16 mouse cellular contexts compared by ENCODE assay signal in genomic region chr7:15972247-15972646, GRCm38 (mm10). TPM values are rescaled to one million over a fixed set of nuclear protein-coding genes. Genes with fewer than 3 reads are reported as not detected.
DNase-seq lines count a peak whose midpoint lies in the region; ATAC-seq and TF ChIP-seq lines count a peak whose summit lies in the region.
"Had no signal": no experiment of that assay in that cellular context is flagged by ENCODE, and none has a peak within 500 bp of the region (broad histone marks: within the 10 kb centered on the region; RNA-seq: fewer than 3 reads in every experiment).

No protein-coding gene starts in this region.

- H3K9me3 ChIP-seq in hindbrain, embryonic 12.5 days (replicated peaks) = no peaks in the 10 kb centered on the region
- H3K9me3 ChIP-seq in hindbrain, postnatal 0 days (ENCODE audit: low read length) = no peaks in the 10 kb centered on the region
- H3K9me3 ChIP-seq in neural tube, embryonic 12.5 days = no peaks in the 10 kb centered on the region
- no peaks in the 10 kb centered on the region for H3K9me3 ChIP-seq in neural tube, embryonic 15.5 days (replicated peaks)
- H3K9me3 ChIP-seq in ES-E14 (ENCODE audit: control insufficient read depth, insufficient read depth, low read depth, low read length) = no peaks in the 10 kb centered on the region
- no peaks in the 10 kb centered on the region; the same call in 1 of the 2 replicates for H3K9me3 ChIP-seq in liver, embryonic 12.5 days (replicated peaks)
- H3K9me3 ChIP-seq: embryonic facial prominence, embryonic 15.5 days; forebrain, embryonic 10.5 days; midbrain, embryonic 15.5 days had no signal

- in situ Hi-C loops in ES-E14 (cut with MboI; ENCODE audit: low sequenced_read_pairs in 2 of 2, unreplicated experiment in 2 of 2) = loop anchor here in 1 of 2 experiments (25.0 kb wide), 2 partner anchors 165 to 290 kb away; partner anchors contain the start of genes C5ar1, Inafm1 and Slc8a2

- no peak overlapping the region for H3K4me3 ChIP-seq in hindbrain, embryonic 12.5 days
- H3K4me3 ChIP-seq in hindbrain, postnatal 0 days (ENCODE audit: low read length) = no peak overlapping the region
- H3K4me3 ChIP-seq in neural tube, embryonic 12.5 days = no peak overlapping the region
- no peak overlapping the region for H3K4me3 ChIP-seq in neural tube, embryonic 15.5 days (replicated peaks)
- H3K4me3 ChIP-seq in ES-E14 (ENCODE audit: insufficient read depth in 1 of 2, low read depth in 1 of 2, low read length in 2 of 2, poor library complexity in 1 of 2, severe bottlenecking in 1 of 2) = peak overlapping the region; percentile 58 to 62
- H3K4me3 ChIP-seq in liver, embryonic 12.5 days = no peak overlapping the region
- H3K4me3 ChIP-seq: embryonic facial prominence, embryonic 15.5 days; forebrain, embryonic 10.5 days; midbrain, embryonic 15.5 days had no signal

- H3K36me3 ChIP-seq in hindbrain, embryonic 12.5 days = peaks cover 66% of the 10 kb centered on the region
- H3K36me3 ChIP-seq in hindbrain, postnatal 0 days (ENCODE audit: insufficient read depth, low read length) = peaks cover 42% of the 10 kb centered on the region
- peaks cover 64% of the 10 kb centered on the region for H3K36me3 ChIP-seq in neural tube, embryonic 12.5 days
- H3K36me3 ChIP-seq in neural tube, embryonic 15.5 days = peaks cover 56% of the 10 kb centered on the region
- no peaks in the 10 kb centered on the region; the same call in 1 of the 2 replicates for H3K36me3 ChIP-seq in ES-E14 (ENCODE audit: control insufficient read depth, insufficient read depth, low read length, poor library complexity, severe bottlenecking)
- peaks cover 57% of the 10 kb centered on the region for H3K36me3 ChIP-seq in liver, embryonic 12.5 days

- TF ChIP-seq CTCF in hindbrain, postnatal 0 days (IDR thresholded peaks at IDR 0.05; ENCODE audit: low read depth) = no peak

- H3K9ac ChIP-seq in hindbrain, embryonic 12.5 days = no peak overlapping the region
- H3K9ac ChIP-seq in hindbrain, postnatal 0 days (replicated peaks; ENCODE audit: low read length) = no peak overlapping the region
- no peak overlapping the region for H3K9ac ChIP-seq in neural tube, embryonic 12.5 days
- H3K9ac ChIP-seq in neural tube, embryonic 15.5 days (replicated peaks) = no peak overlapping the region
- peak overlapping the region; percentile 35; the same call in 1 of the 2 replicates for H3K9ac ChIP-seq in ES-E14 (ENCODE audit: insufficient read depth, low read depth, low read length, poor library complexity, severe bottlenecking)
- no peak overlapping the region for H3K9ac ChIP-seq in liver, embryonic 12.5 days
- H3K9ac ChIP-seq: embryonic facial prominence, embryonic 15.5 days; midbrain, embryonic 15.5 days had no signal

- peak; percentile 6; the same call in 1 of the 2 replicates for ATAC-seq in hindbrain, embryonic 12.5 days (ENCODE audit: low FRiP score)
- ATAC-seq in hindbrain, postnatal 0 days = no peak
- ATAC-seq in neural tube, embryonic 12.5 days (ENCODE audit: low FRiP score, low read depth) = peak; percentile 6; the same call in 1 of the 2 replicates
- no peak for ATAC-seq in neural tube, embryonic 15.5 days (ENCODE audit: low FRiP score)
- 0 out of 2 replicates have a peak, but pooled peaks have one; percentile 4 for ATAC-seq in liver, embryonic 12.5 days
- ATAC-seq: midbrain, embryonic 15.5 days had no signal

- no peaks in the 10 kb centered on the region for H3K27me3 ChIP-seq in hindbrain, embryonic 12.5 days
- H3K27me3 ChIP-seq in hindbrain, postnatal 0 days (ENCODE audit: insufficient read depth, low read length) = no peaks in the 10 kb centered on the region
- no peaks in the 10 kb centered on the region for H3K27me3 ChIP-seq in neural tube, embryonic 12.5 days (replicated peaks)
- H3K27me3 ChIP-seq in neural tube, embryonic 15.5 days (replicated peaks) = no peaks in the 10 kb centered on the region
- no peaks in the 10 kb centered on the region for H3K27me3 ChIP-seq in liver, embryonic 12.5 days (replicated peaks)
- H3K27me3 ChIP-seq: embryonic facial prominence, embryonic 15.5 days; midbrain, embryonic 15.5 days had no signal

- H3K27ac ChIP-seq in hindbrain, embryonic 12.5 days = no peak overlapping the region
- no peak overlapping the region for H3K27ac ChIP-seq in hindbrain, postnatal 0 days
- H3K27ac ChIP-seq in neural tube, embryonic 12.5 days = no peak overlapping the region
- H3K27ac ChIP-seq in neural tube, embryonic 15.5 days (replicated peaks) = no peak overlapping the region
- no peak overlapping the region for H3K27ac ChIP-seq in ES-E14 (ENCODE audit: insufficient read depth, low read depth, low read length, poor library complexity, severe bottlenecking)
- H3K27ac ChIP-seq in liver, embryonic 12.5 days = no peak overlapping the region
- H3K27ac ChIP-seq: embryonic facial prominence, embryonic 15.5 days; forebrain, embryonic 10.5 days; midbrain, embryonic 15.5 days had no signal

- H3K4me1 ChIP-seq in hindbrain, embryonic 12.5 days = 0 out of 2 replicates have a peak, but pooled peaks cover 3% of the 10 kb centered on the region
- no peaks in the 10 kb centered on the region for H3K4me1 ChIP-seq in hindbrain, postnatal 0 days (ENCODE audit: insufficient read depth, low read length)
- no peaks in the 10 kb centered on the region for H3K4me1 ChIP-seq in neural tube, embryonic 12.5 days
- peaks cover 2% of the 10 kb centered on the region; the same call in 1 of the 2 replicates for H3K4me1 ChIP-seq in neural tube, embryonic 15.5 days
- peaks cover 2 to 28% of the 10 kb centered on the region in 2 experiments; a peak in 2 of 4 replicates for H3K4me1 ChIP-seq in ES-E14 (ENCODE audit: control insufficient read depth in 2 of 2, insufficient read depth in 2 of 2, low read length in 2 of 2, poor library complexity in 1 of 2)
- H3K4me1 ChIP-seq in liver, embryonic 12.5 days = peaks cover 10% of the 10 kb centered on the region
- H3K4me1 ChIP-seq: embryonic facial prominence, embryonic 15.5 days had no signal

- no peak for DNase-seq in hindbrain, postnatal 0 days (ENCODE audit: low spot score)
- peak; percentile 68 for DNase-seq in ES-E14 (ENCODE audit: low read depth, low spot score)
- no peak for DNase-seq in right cerebral cortex, adult 18-20 months
- DNase-seq: adrenal gland, postnatal 10 days; cerebellum, adult 9-11 months; heart, postnatal 14 days; kidney, adult 9 months; right cerebral cortex, postnatal 14 days had no signal

- H3K4me2 ChIP-seq in hindbrain, embryonic 12.5 days (replicated peaks) = no peak overlapping the region
- no peak overlapping the region for H3K4me2 ChIP-seq in hindbrain, postnatal 0 days (ENCODE audit: low read depth, low read length)
- H3K4me2 ChIP-seq in neural tube, embryonic 12.5 days (replicated peaks) = no peak overlapping the region
- H3K4me2 ChIP-seq in neural tube, embryonic 15.5 days = no peak overlapping the region
- no peak overlapping the region for H3K4me2 ChIP-seq in liver, embryonic 12.5 days
- H3K4me2 ChIP-seq: embryonic facial prominence, embryonic 15.5 days; heart, embryonic 11.5 days; midbrain, embryonic 15.5 days had no signal

- 63% methylated on average over 25 of the region's 25 CpGs for WGBS in hindbrain, embryonic 12.5 days
- WGBS in hindbrain, postnatal 0 days = 61% methylated on average over 25 of the region's 25 CpGs
- WGBS in neural tube, embryonic 12.5 days = 60% methylated on average over 25 of the region's 25 CpGs
- WGBS in neural tube, embryonic 15.5 days = 59% methylated on average over 25 of the region's 25 CpGs
- WGBS in liver, embryonic 12.5 days (ENCODE audit: insufficient replicate concordance) = 80% methylated on average over 25 of the region's 25 CpGs

TF ChIP-seq in ES-E14, 5 proteins besides CTCF, POLR2A, EP300 and RAD21:
- no peak for TF ChIP-seq MAFK (IDR thresholded peaks at IDR 0.05; ENCODE audit: insufficient read depth, low read depth, low read length)
- no peak for TF ChIP-seq ZNF384 (IDR thresholded peaks at IDR 0.05; ENCODE audit: low read depth, low read length)
- no peak for TF ChIP-seq ZC3H11A (IDR thresholded peaks at IDR 0.05; ENCODE audit: borderline replicate concordance, low read depth, low read length)
- no peak for TF ChIP-seq HCFC1 (IDR thresholded peaks at IDR 0.05; ENCODE audit: borderline replicate concordance, insufficient read depth, low read length)
- TF ChIP-seq CHD2 (IDR thresholded peaks at IDR 0.05; ENCODE audit: low read depth, low read length) = no peak

RNA-seq across cellular contexts. Expression of gene Ehd2, which starts 4.9 kb away (rescaled TPM):
- 10.1 and 16.6 TPM in 2 replicates for polyA plus RNA-seq in hindbrain, embryonic 12.5 days (2016; fragmentation: Nextera tagmentation; extraction: Ambion mirVana)
- total RNA-seq in hindbrain, postnatal 0 days (2014; rRNA removed) = 5.0 and 9.5 TPM in 2 replicates
- 4.4 and 5.3 TPM in 2 replicates for polyA plus RNA-seq in hindbrain, postnatal 0 days (2015; fragmentation: Nextera tagmentation; extraction: Ambion mirVana)
- polyA plus RNA-seq in neural tube, embryonic 12.5 days (2016; fragmentation: Nextera tagmentation; extraction: Ambion mirVana) = 9.2 and 12.1 TPM in 2 replicates
- polyA plus RNA-seq in neural tube, embryonic 15.5 days (2015; fragmentation: Nextera tagmentation; extraction: Ambion mirVana) = 9.2 and 14.8 TPM in 2 replicates
- total RNA-seq in ES-E14 (2012; rRNA removed) = 3.8 and 6.8 TPM in 2 replicates
- polyA plus RNA-seq in liver, embryonic 12.5 days (2016; fragmentation: Nextera tagmentation; extraction: Ambion mirVana) = 6.5 and 7.8 TPM in 2 replicates

RNA-seq across cellular contexts. Expression of gene Nop53, which starts 26.4 kb away (rescaled TPM):
- polyA plus RNA-seq in hindbrain, embryonic 12.5 days (2016; fragmentation: Nextera tagmentation; extraction: Ambion mirVana) = 157 and 167 TPM in 2 replicates
- total RNA-seq in hindbrain, postnatal 0 days (2014; rRNA removed) = 76.5 and 82.1 TPM in 2 replicates
- polyA plus RNA-seq in hindbrain, postnatal 0 days (2015; fragmentation: Nextera tagmentation; extraction: Ambion mirVana) = 124 and 127 TPM in 2 replicates
- polyA plus RNA-seq in neural tube, embryonic 12.5 days (2016; fragmentation: Nextera tagmentation; extraction: Ambion mirVana) = 157 and 169 TPM in 2 replicates
- polyA plus RNA-seq in neural tube, embryonic 15.5 days (2015; fragmentation: Nextera tagmentation; extraction: Ambion mirVana) = 108 and 127 TPM in 2 replicates
- 212 and 220 TPM in 2 replicates for total RNA-seq in ES-E14 (2012; rRNA removed)
- 130 and 143 TPM in 2 replicates for polyA plus RNA-seq in liver, embryonic 12.5 days (2016; fragmentation: Nextera tagmentation; extraction: Ambion mirVana)

RNA-seq across cellular contexts. Expression of gene Selenow, which starts 50.0 kb away (rescaled TPM):
- polyA plus RNA-seq in hindbrain, embryonic 12.5 days (2016; fragmentation: Nextera tagmentation; extraction: Ambion mirVana) = 1,041 and 1,118 TPM in 2 replicates
- 501 and 566 TPM in 2 replicates for total RNA-seq in hindbrain, postnatal 0 days (2014; rRNA removed)
- polyA plus RNA-seq in hindbrain, postnatal 0 days (2015; fragmentation: Nextera tagmentation; extraction: Ambion mirVana) = 1,894 and 2,002 TPM in 2 replicates
- 1,130 and 1,196 TPM in 2 replicates for polyA plus RNA-seq in neural tube, embryonic 12.5 days (2016; fragmentation: Nextera tagmentation; extraction: Ambion mirVana)
- polyA plus RNA-seq in neural tube, embryonic 15.5 days (2015; fragmentation: Nextera tagmentation; extraction: Ambion mirVana) = 1,268 and 1,471 TPM in 2 replicates
- total RNA-seq in ES-E14 (2012; rRNA removed) = 36.3 and 54.0 TPM in 2 replicates
- 445 and 464 TPM in 2 replicates for polyA plus RNA-seq in liver, embryonic 12.5 days (2016; fragmentation: Nextera tagmentation; extraction: Ambion mirVana)

Comparison
In these comparisons a context has a peak if more than half of its experiments do, and no peak if none do; other contexts are left out.
1. ATAC-seq: peak in hindbrain, embryonic 12.5 days (single experiment), neural tube, embryonic 12.5 days (single experiment) and liver, embryonic 12.5 days (single experiment); none in hindbrain, postnatal 0 days (single experiment) and neural tube, embryonic 15.5 days (single experiment).
2. H3K4me3 ChIP-seq: peak in ES-E14 (2 of 2); none in hindbrain, embryonic 12.5 days (single experiment), hindbrain, postnatal 0 days (single experiment), neural tube, embryonic 12.5 days (single experiment), neural tube, embryonic 15.5 days (single experiment) and liver, embryonic 12.5 days (single experiment).